Mouse (Mus musculus): ENCODE results near the gene Sod2. TPM values are rescaled to one million over a fixed set of nuclear protein-coding genes. Genes with fewer than 3 reads are reported as not detected.
"Not testable (repeated sequence)": the region's sequence is repeated elsewhere in the genome, so short reads cannot be mapped to it uniquely, and the experiment has no call there.

Sod2 gene
- total RNA-seq, 1 experiment from 2014 or later: 77.1 TPM

GRCm38 (mm10) chr17:13007730-13008425 lies 1.2 kb downstream of the Sod2 start:
- peak; percentile 94 for ATAC-seq (replicated peaks; ENCODE audit: low read depth, poor library complexity, severe bottlenecking)

GRCm38 (mm10) chr17:13008528-13008927 lies 1.9 kb downstream of the Sod2 start:
- no peak for ATAC-seq (replicated peaks; ENCODE audit: low read depth, poor library complexity, severe bottlenecking)

GRCm38 (mm10) chr17:13009887-13010286 lies 3.2 kb downstream of the Sod2 start:
- peak; percentile 64 for ATAC-seq (replicated peaks; ENCODE audit: low read depth, poor library complexity, severe bottlenecking)

- ATAC-seq (replicated peaks; ENCODE audit: low read depth, poor library complexity, severe bottlenecking): no peak
Measured at GRCm38 (mm10) chr17:13013316-13013715, 6.7 kb downstream of the Sod2 start.

DNA sequence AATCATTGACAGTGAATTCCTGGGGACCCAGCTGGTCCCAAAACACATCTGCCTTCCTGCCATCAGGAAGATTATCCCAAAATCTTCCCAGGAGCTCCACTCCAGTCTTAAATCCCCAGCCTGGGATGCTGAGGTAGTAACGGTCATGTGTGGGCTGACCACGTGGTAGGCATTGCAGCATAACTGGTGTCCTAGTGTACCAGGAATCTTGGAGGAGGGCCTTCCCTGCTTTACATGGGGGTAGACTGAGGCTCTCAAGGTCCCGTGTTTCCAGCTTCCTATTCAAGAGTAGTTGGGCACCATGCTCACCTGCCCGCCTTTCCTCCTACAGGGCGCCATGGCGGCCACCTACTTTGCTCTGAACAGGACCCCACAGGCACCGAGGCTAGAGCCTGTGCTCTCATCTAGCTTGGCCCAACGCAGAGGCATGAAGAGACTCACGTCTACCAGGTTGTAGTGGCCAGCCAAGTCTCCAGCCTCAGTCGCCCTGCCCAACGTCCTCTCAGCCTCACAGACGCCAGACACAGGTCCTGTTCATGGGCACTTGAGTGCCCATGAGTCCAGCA lies 30.1 kb downstream of the Sod2 start:
- ATAC-seq (replicated peaks; ENCODE audit: low read depth, poor library complexity, severe bottlenecking): 0 out of 2 replicates have a peak, but pooled peaks have one; percentile 15

DNA sequence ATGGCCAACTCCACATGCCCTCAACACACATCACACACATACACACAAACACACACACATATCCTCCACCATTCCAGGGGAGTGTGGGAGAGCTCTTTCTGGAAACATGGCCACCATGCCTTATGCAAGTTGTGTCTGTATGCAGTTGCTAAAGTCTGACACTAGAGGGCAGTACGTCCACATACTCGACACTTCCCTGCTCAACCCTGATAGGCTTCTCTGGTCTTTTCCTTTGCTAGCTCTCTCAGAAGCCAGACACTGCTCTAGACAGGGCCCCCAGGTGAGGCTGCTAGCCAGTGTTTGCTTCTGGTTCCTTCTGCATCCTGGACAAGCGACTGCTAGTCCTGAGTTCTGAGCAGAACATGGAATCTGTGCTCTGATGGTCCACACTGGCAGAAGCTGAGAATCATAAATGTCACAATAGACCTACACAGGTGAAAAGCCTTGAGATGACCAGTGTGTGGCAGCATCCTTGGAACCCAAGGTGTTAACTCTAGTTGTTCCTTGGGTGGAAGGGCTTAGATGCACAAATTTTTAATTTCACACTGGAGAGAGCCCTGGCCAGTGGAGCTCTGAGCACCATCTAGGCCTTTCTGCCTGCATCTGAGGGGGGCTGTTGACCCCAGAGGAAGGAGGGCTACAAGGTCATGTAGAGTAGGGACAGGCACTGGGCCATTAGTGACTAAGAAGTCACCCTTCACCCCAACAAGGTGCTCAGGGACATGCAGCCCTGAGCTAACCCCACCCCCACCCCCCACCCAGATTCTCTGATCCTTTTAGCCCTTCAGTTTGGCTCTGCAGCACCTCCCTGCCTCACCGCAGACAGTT lies 37.4 kb downstream of the Sod2 start:
- ATAC-seq (replicated peaks; ENCODE audit: low read depth, poor library complexity, severe bottlenecking): peak; percentile 92

DNA sequence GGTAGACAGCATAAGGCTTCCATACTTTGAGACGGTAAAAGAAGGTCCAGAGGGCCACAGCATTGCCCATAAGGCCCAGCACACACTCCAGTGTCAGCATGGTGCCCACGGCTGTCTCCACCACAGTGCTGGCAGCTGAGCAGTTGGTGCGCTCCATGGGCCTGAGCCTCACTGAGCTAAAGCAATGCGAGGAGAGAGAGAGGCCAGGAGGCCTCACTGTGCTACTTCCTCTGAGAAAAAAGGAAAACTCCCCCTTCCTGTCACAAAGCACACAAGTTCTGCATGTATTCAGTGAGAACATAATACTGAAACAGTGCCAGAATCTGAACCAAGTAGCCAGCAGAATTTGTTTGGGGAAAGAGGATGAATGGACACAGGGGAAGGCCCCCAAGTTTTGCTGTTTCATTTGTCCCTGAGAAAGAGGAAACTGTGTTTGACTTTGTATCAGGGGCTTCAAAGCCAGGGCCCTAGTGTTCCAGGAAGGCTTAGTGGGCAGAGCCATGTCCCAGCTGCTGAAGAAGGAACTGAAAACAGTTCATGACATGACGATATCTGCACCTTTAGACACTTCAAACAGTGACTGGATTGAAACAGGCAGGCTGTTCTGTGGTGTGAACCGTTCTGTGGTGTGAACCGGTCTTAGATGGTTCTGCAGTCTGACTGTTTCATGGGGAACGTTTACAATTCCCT lies 45.6 kb downstream of the Sod2 start, which contains the start of gene Gpr31b:
Gpr31b (minus strand) TSS at position 173 of the 690 bp plus-strand sequence.
- peak; percentile 79 for ATAC-seq (replicated peaks; ENCODE audit: low read depth, poor library complexity, severe bottlenecking)

DNA sequence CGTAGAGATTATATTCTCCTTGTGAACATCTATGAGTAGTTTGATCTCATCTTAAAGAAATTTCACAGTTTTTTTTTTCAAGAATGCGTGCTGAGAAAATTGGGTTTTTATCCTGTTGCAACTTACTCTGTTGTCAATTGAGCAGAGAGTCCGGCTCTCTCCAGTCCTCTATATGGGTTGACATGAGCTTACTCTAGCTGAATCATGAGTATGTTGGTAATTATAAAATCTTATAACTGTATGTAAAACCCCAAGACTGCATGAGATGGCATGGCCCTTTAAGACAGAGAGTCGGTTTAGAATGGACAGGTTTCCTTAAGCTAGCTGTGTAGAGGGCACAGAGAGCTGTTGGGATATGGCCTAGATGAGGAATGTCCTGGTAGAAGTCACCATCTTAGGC lies 54.2 kb downstream of the Sod2 start, which contains the start of gene Tcp10b:
Tcp10b (plus strand) TSS at position 301 of the 400 bp plus-strand sequence.
- not testable (repeated sequence) for ATAC-seq (replicated peaks; ENCODE audit: low read depth, poor library complexity, severe bottlenecking)

- not testable (repeated sequence) for ATAC-seq (replicated peaks; ENCODE audit: low read depth, poor library complexity, severe bottlenecking)
Measured at GRCm38 (mm10) chr17:13062882-13063281, 56.2 kb downstream of the Sod2 start.

DNA sequence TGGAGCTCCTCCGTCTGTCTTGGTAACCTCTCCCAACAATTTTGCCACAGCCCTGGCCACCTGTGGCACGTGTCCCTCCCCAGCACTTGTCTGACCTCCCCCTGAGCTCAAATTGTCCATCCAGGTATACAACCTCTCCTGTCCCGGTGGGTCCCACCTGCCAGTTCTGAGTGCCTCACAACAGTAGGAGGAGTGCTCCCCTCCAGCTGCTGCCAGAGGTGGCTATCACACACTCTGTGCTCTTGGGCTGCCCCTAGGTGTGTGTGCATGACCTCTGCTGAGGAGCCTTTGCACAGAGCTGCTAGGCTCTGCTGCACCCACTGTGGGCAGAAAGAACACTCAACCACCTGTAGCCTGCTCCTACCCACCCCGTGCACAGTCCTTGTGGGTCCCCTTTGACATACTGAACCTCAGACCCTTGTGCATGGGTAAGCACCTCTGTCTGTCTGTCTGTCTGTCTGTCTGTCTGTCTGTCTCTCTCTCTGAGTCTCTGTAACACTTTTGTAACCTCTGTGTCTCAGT lies 61.3 kb downstream of the Sod2 start:
- not testable (repeated sequence) for ATAC-seq (replicated peaks; ENCODE audit: low read depth, poor library complexity, severe bottlenecking)

DNA sequence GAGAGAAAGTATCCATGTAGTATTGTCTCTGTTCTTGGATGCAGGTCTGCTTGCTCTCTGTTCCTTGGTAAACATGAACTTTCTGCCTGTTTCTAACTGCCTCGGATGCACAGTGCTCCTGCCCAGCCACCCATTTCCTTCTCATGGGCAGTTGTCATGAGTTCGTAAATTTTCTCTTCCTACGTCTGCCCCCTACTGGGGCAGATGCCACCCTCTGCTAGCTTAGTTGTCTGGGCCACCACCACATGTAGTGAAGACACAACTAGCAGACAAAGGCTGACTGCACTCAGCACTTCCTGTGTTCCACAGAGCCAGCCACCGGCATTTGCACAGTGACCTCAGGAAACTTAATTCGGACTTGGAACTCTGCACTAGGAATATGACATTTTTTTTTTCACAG lies 62.6 kb downstream of the Sod2 start:
- ATAC-seq (replicated peaks; ENCODE audit: low read depth, poor library complexity, severe bottlenecking): peak; percentile 74

Other genes starting within 250 kb of the Sod2 start
- gene Igf2r, start 237.2 kb upstream of the Sod2 start, total RNA-seq (2017): 5.8 and 7.3 TPM in 2 replicates
- not detected in 2 replicates for gene Mas1, start 138.7 kb upstream of the Sod2 start, total RNA-seq (2017)
- not detected in 2 replicates for gene Mrgprh, start 130.8 kb upstream of the Sod2 start, total RNA-seq (2017)
- gene Pnldc1, start 96.6 kb upstream of the Sod2 start, total RNA-seq (2017): not detected in 2 replicates
- gene Tcp1, start 91.1 kb upstream of the Sod2 start, total RNA-seq (2017): 929 and 961 TPM in 2 replicates
- 205 and 229 TPM in 2 replicates for gene Mrpl18, start 90.5 kb upstream of the Sod2 start, total RNA-seq (2017)
- gene Acat3, start 66.2 kb upstream of the Sod2 start, total RNA-seq (2017): 0.27 and 0.29 TPM in 2 replicates
- gene Acat2, start 46.1 kb upstream of the Sod2 start, total RNA-seq (2017): 14.9 and 17.3 TPM in 2 replicates
- 274 and 376 TPM in 2 replicates for gene Wtap, start 12.7 kb upstream of the Sod2 start, total RNA-seq (2017)
- 0.73 TPM in 1 of 2 replicates, not detected in the other for gene Gpr31b, start 45.5 kb downstream of the Sod2 start, total RNA-seq (2017)
- gene Tcp10b, start 54.3 kb downstream of the Sod2 start, total RNA-seq (2017): 0.09 and 0.58 TPM in 2 replicates
- not detected in 2 replicates for gene Unc93a, start 125.0 kb downstream of the Sod2 start, total RNA-seq (2017)
- gene Smok2a, start 214.3 kb downstream of the Sod2 start, total RNA-seq (2017): not detected in 2 replicates
- not detected in 2 replicates for gene Smok2b, start 223.4 kb downstream of the Sod2 start, total RNA-seq (2017)